Mouse (Mus musculus) gastrocnemius, postnatal 14 days (tissue): ENCODE results near the gene Ubn2. TPM values are rescaled to one million over a fixed set of nuclear protein-coding genes. Genes with fewer than 3 reads are reported as not detected.
"Not testable (repeated sequence)": the region's sequence is repeated elsewhere in the genome, so short reads cannot be mapped to it uniquely, and the experiment has no call there.

Experiments used
- DNase-seq: peaks from one replicate; pipeline ENCODE4 v3.0.0; 2021; ENCODE audit warnings: mixed read lengths
- intact Hi-C: fragments of 180-260 bp; cut with DNase I; formaldehyde crosslinking; loops from one replicate; pipeline ENCODE4 v1.15.1; 2025; ENCODE audit warnings: low total_unique reads
- long read RNA-seq, 2 experiments: library from polyadenylated mRNA; stranded (forward); transcript quantifications; one replicate each; pipeline ENCODE4 v2.0.0; 2021
- total RNA-seq, 2 experiments: library from RNA; stranded (reverse); gene quantifications; 2 replicates each; pipeline ENCODE4 v1.2.3; 2021

Ubn2 gene
- 10 to 100 TPM; 20.1 to 20.8 TPM for total RNA-seq
- long read RNA-seq, experiment 1, full-length matches to known transcripts = 3 of 11 reads
- long read RNA-seq, experiment 1, partial matches to known transcripts = 1 of 11 reads
- long read RNA-seq, experiment 1, other reads (novel, unspliced or antisense) = 7 of 11 reads
- long read RNA-seq, experiment 2, full-length matches to known transcripts = 3 of 9 reads
- long read RNA-seq, experiment 2, partial matches to known transcripts = 1 of 9 reads
- long read RNA-seq, experiment 2, other reads (novel, unspliced or antisense) = 5 of 9 reads

GRCm38 (mm10) chr6:38433261-38434033 is at the start of gene Ubn2:
Ubn2 (plus strand) TSS chr6:38433950.
- peak; percentile 97 for DNase-seq
- intact Hi-C loops = no loop called here

GRCm38 (mm10) chr6:38389671-38390070 is 44.1 kb upstream of the Ubn2 start:
- intact Hi-C loops = no loop called here
- no peak for DNase-seq

GRCm38 (mm10) chr6:38432457-38432856 is 1.3 kb upstream of the Ubn2 start:
- peak; percentile 5 for DNase-seq
- intact Hi-C loops = not testable (repeated sequence)

- intact Hi-C loops = no loop called here
- DNase-seq = peak; percentile 69
These were observed 589 bp downstream of the Ubn2 start for GRCm38 (mm10) chr6:38434055-38435023.

- intact Hi-C loops = no loop called here
These were observed 10.1 kb downstream of the Ubn2 start for GRCm38 (mm10) chr6:38443842-38444241.

GRCm38 (mm10) chr6:38448295-38448694 is 14.5 kb downstream of the Ubn2 start:
- DNase-seq = no peak
- intact Hi-C loops = no loop called here

More at GRCm38 (mm10) chr6:38443842-38444241, 10.1 kb downstream of the Ubn2 start:
- no peak for DNase-seq

GRCm38 (mm10) chr6:38453049-38453448 is 19.3 kb downstream of the Ubn2 start:
- intact Hi-C loops = no loop called here
- no peak for DNase-seq

GRCm38 (mm10) chr6:38456425-38456824 is 22.7 kb downstream of the Ubn2 start:
- DNase-seq, intact Hi-C loops: not testable (repeated sequence)

- DNase-seq = no peak
- intact Hi-C loops = no loop called here
These were observed 24.3 kb downstream of the Ubn2 start for GRCm38 (mm10) chr6:38458075-38458474.

GRCm38 (mm10) chr6:38469591-38469990 is 35.8 kb downstream of the Ubn2 start:
- intact Hi-C loops = no loop called here
- no peak for DNase-seq

GRCm38 (mm10) chr6:38481694-38482371 is 48.1 kb downstream of the Ubn2 start:
- DNase-seq = peak; percentile 7

GRCm38 (mm10) chr6:38492550-38492949 is 58.8 kb downstream of the Ubn2 start:
- DNase-seq = peak; percentile 16

More at GRCm38 (mm10) chr6:38481694-38482371, 48.1 kb downstream of the Ubn2 start:
- intact Hi-C loops = no loop called here

GRCm38 (mm10) chr6:38495641-38496040 is 61.9 kb downstream of the Ubn2 start:
- intact Hi-C loops = no loop called here
- DNase-seq = no peak

More at GRCm38 (mm10) chr6:38492550-38492949, 58.8 kb downstream of the Ubn2 start:
- intact Hi-C loops = no loop called here

GRCm38 (mm10) chr6:38512096-38512495 is 78.3 kb downstream of the Ubn2 start:
- no peak for DNase-seq
- intact Hi-C loops = no loop called here

- intact Hi-C loops = no loop called here
- no peak for DNase-seq
These were observed 79.1 kb downstream of the Ubn2 start for GRCm38 (mm10) chr6:38512830-38513229.

- peak; percentile 29 for DNase-seq
- intact Hi-C loops = no loop called here
These were observed 81.5 kb downstream of the Ubn2 start for GRCm38 (mm10) chr6:38515201-38515600.

GRCm38 (mm10) chr6:38523851-38524250 is 90.1 kb downstream of the Ubn2 start:
- no peak for DNase-seq
- intact Hi-C loops = no loop called here

GRCm38 (mm10) chr6:38531211-38531820 is 97.6 kb downstream of the Ubn2 start:
- intact Hi-C loops = no loop called here
- no peak for DNase-seq
